In the genomic region with DNA sequence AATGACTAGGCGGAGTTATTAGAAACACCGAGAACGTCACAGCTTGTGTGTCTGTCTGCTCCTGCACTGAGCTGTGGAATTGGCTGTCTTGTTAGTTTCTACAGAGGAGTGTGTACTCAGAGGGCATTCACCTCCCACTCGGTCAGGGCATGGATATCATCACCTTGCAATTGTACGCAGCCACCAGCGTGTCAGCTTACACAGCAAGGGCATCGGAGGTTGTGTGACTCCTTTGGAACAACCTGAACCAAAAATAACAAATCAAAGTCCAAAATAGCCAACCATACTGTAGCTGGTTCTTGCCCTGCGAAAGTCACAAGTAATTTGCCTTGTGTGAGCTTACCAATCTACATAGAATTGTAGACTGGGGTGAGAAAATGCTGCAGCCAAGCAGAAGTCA, we compare ENCODE assay signal across 24 mouse cellular contexts. TPM values are rescaled to one million over a fixed set of nuclear protein-coding genes. Genes with fewer than 3 reads are reported as not detected.
A peak's percentile ranks its signal among the peaks of the same experiment; 100 is the strongest.
DNase-seq lines count a peak whose midpoint lies in the region; ATAC-seq and TF ChIP-seq lines count a peak whose summit lies in the region.
"Had no signal": no experiment of that assay in that cellular context is flagged by ENCODE, and none has a peak within 500 bp of the region (broad histone marks: within the 10 kb centered on the region; RNA-seq: fewer than 3 reads in every experiment).

No protein-coding gene starts in this region.

- no peak for TF ChIP-seq CTCF in gastrocnemius, adult 2 months (IDR thresholded peaks at IDR 0.05)
- no peak for TF ChIP-seq CTCF in liver, adult 2 months (IDR thresholded peaks at IDR 0.05; ENCODE audit: low read depth, low read length)

- peak overlapping the region; percentile 49 for H3K4me2 ChIP-seq in heart, embryonic 13.5 days
- H3K4me2 ChIP-seq: embryonic facial prominence, embryonic 12.5 days; forebrain, embryonic 13.5 days; hindbrain, embryonic 15.5 days; limb, embryonic 13.5 days had no signal

- H3K9ac ChIP-seq in liver, adult 2 months (ENCODE audit: low read depth, low read length) = no peak overlapping the region
- 0 out of 2 replicates have a peak overlapping the region, but pooled peaks have one; percentile 24 for H3K9ac ChIP-seq in heart, embryonic 13.5 days
- H3K9ac ChIP-seq: embryonic facial prominence, embryonic 12.5 days; forebrain, embryonic 13.5 days; hindbrain, embryonic 15.5 days; limb, embryonic 13.5 days had no signal

- peak overlapping the region; percentile 84 for H3K27ac ChIP-seq in gastrocnemius, adult 2 months
- peak overlapping the region; percentile 64 for H3K27ac ChIP-seq in liver, adult 2 months (replicated peaks; ENCODE audit: insufficient read depth, low read depth, low read length)
- peak overlapping the region; percentile 94 for H3K27ac ChIP-seq in heart, embryonic 13.5 days (replicated peaks)
- H3K27ac ChIP-seq: embryonic facial prominence, embryonic 12.5 days; forebrain, embryonic 13.5 days; hindbrain, embryonic 15.5 days; limb, embryonic 13.5 days; stomach, postnatal 0 days had no signal

- no peaks in the 10 kb centered on the region for H3K79me2 ChIP-seq in liver, adult 2 months (ENCODE audit: control insufficient read depth, insufficient read depth, low read length)

- WGBS in liver, adult 2 months = 21% methylated on average over 8 of the region's 8 CpGs
- WGBS in heart, embryonic 13.5 days = 33% methylated on average over 8 of the region's 8 CpGs

- intact Hi-C loops in gastrocnemius, adult 2 months (cut with DNase I) = no loop called here

- H3K4me1 ChIP-seq in liver, adult 2 months (ENCODE audit: control insufficient read depth, insufficient read depth, low read length) = peaks cover 28% of the 10 kb centered on the region
- peaks cover 27% of the 10 kb centered on the region for H3K4me1 ChIP-seq in heart, embryonic 13.5 days
- H3K4me1 ChIP-seq: embryonic facial prominence, embryonic 12.5 days; hindbrain, embryonic 15.5 days; limb, embryonic 13.5 days had no signal

- no peak for TF ChIP-seq POLR2A in liver, adult 2 months (IDR thresholded peaks at IDR 0.05; ENCODE audit: extremely low read depth, insufficient read depth, low read length)

- H3K9me3 ChIP-seq in heart, embryonic 13.5 days = no peaks in the 10 kb centered on the region
- H3K9me3 ChIP-seq: embryonic facial prominence, embryonic 12.5 days; forebrain, embryonic 13.5 days; G1E; hindbrain, embryonic 15.5 days; limb, embryonic 13.5 days; megakaryocyte, embryonic 14.5 days had no signal

- H3K27me3 ChIP-seq in liver, adult 2 months (ENCODE audit: control insufficient read depth, insufficient read depth, low read length) = no peaks in the 10 kb centered on the region
- H3K27me3 ChIP-seq in heart, embryonic 13.5 days (replicated peaks) = no peaks in the 10 kb centered on the region
- H3K27me3 ChIP-seq: embryonic facial prominence, embryonic 12.5 days; forebrain, embryonic 13.5 days; hindbrain, embryonic 15.5 days; limb, embryonic 13.5 days had no signal

- DNase-seq in gastrocnemius, adult 2 months = peak; percentile 49
- no peak for DNase-seq in gastrocnemius, postnatal 10 days
- peak; percentile 100 for DNase-seq in liver, adult 2 months (ENCODE audit: extremely low read depth, low read depth, low spot score)
- DNase-seq in liver = no peak
- DNase-seq in heart, postnatal 4 days = peak; percentile 49
- no peak for DNase-seq in lung, postnatal 36 days
- no peak for DNase-seq in frontal cortex, adult 2 months (ENCODE audit: extremely low spot score in 1 of 2, low spot score in 1 of 2)
- DNase-seq: adrenal gland, postnatal 14 days; cerebellum, adult 9-11 months; lung, postnatal 10 days; right cerebral cortex, postnatal 14 days had no signal

- H3K36me3 ChIP-seq in liver, adult 2 months (ENCODE audit: control insufficient read depth, insufficient read depth, low read length) = no peaks in the 10 kb centered on the region
- no peaks in the 10 kb centered on the region for H3K36me3 ChIP-seq in heart, embryonic 13.5 days
- H3K36me3 ChIP-seq: embryonic facial prominence, embryonic 12.5 days; G1E; hindbrain, embryonic 15.5 days; limb, embryonic 13.5 days had no signal

- ATAC-seq in heart, embryonic 13.5 days (ENCODE audit: extremely low read depth, insufficient number of reproducible peaks, low FRiP score, low TSS enrichment) = peak; percentile 68; the same call in 1 of the 2 replicates
- ATAC-seq: activated CD4-positive, CD25-positive, alpha-beta regulatory T cell, adult 4 months; forebrain, embryonic 13.5 days; intestine, postnatal 0 days; midbrain, embryonic 16.5 days had no signal

- H3K4me3 ChIP-seq in gastrocnemius, adult 2 months = peak overlapping the region; percentile 5; the same call in 1 of the 2 replicates
- no peak overlapping the region for H3K4me3 ChIP-seq in liver, adult 2 months (ENCODE audit: insufficient read depth, low read depth, low read length)
- no peak overlapping the region for H3K4me3 ChIP-seq in heart, embryonic 13.5 days
- H3K4me3 ChIP-seq: embryonic facial prominence, embryonic 12.5 days; erythroblast, embryonic 14.5 days; forebrain, embryonic 13.5 days; hindbrain, embryonic 15.5 days; limb, embryonic 13.5 days; megakaryocyte, embryonic 14.5 days had no signal

RNA-seq across cellular contexts. Expression of a gene that starts 12.7 kb away (rescaled TPM):
- 100 to 1,000 TPM in 1 of 2 experiments, 10 to 100 TPM in 1; 95.4 to 186 TPM for total RNA-seq in gastrocnemius, adult 2 months (2021)
- 100 to 1,000 TPM; 113 to 139 TPM for total RNA-seq in gastrocnemius, postnatal 10 days (2021)
- total RNA-seq in liver, adult 2 months (2014; rRNA removed) = 0.27 and 0.28 TPM in 2 replicates
- 0.04 and 0.07 TPM in 2 replicates for polyA plus RNA-seq in liver, adult 2 months (2012; rRNA removed)
- 14.3 and 16.7 TPM in 2 replicates for polyA plus RNA-seq in heart, embryonic 13.5 days (2015; fragmentation: Nextera tagmentation; extraction: Ambion mirVana)
- total RNA-seq in heart, postnatal 4 days (2021) = 10 to 100 TPM; 47.8 to 48.0 TPM
- 0.15 TPM in 1 of 2 replicates, not detected in the other for polyA plus RNA-seq in frontal cortex, adult 2 months (2012; rRNA removed)
- total RNA-seq: adrenal gland, postnatal 14 days; neutrophil, adult 5-6 weeks had no signal
- polyA plus RNA-seq: activated CD4-positive, CD25-positive, alpha-beta regulatory T cell, adult 4 months; erythroblast, embryonic 14.5 days; forebrain, embryonic 13.5 days; G1E; hindbrain, embryonic 15.5 days; midbrain, embryonic 16.5 days had no signal

RNA-seq across cellular contexts. Expression of a gene that starts 54.8 kb away (rescaled TPM):
- 100 to 1,000 TPM; 117 to 173 TPM for total RNA-seq in gastrocnemius, adult 2 months (2021)
- 100 to 1,000 TPM; 238 to 249 TPM for total RNA-seq in gastrocnemius, postnatal 10 days (2021)
- 27.8 and 28.7 TPM in 2 replicates for total RNA-seq in liver, adult 2 months (2014; rRNA removed)
- 25.3 and 28.6 TPM in 2 replicates for polyA plus RNA-seq in liver, adult 2 months (2012; rRNA removed)
- polyA plus RNA-seq in heart, embryonic 13.5 days (2015; fragmentation: Nextera tagmentation; extraction: Ambion mirVana) = 82.7 and 96.9 TPM in 2 replicates
- 10 to 100 TPM; 94.2 to 95.1 TPM for total RNA-seq in heart, postnatal 4 days (2021)
- 165 and 175 TPM in 2 replicates for polyA plus RNA-seq in frontal cortex, adult 2 months (2012; rRNA removed)

RNA-seq across cellular contexts. Expression of a gene that starts 59.8 kb away (rescaled TPM):
- 10 to 100 TPM; 32.7 to 43.1 TPM for total RNA-seq in gastrocnemius, adult 2 months (2021)
- 10 to 100 TPM; 50.3 to 51.2 TPM for total RNA-seq in gastrocnemius, postnatal 10 days (2021)
- 33.6 and 38.0 TPM in 2 replicates for total RNA-seq in liver, adult 2 months (2014; rRNA removed)
- 6.6 and 7.3 TPM in 2 replicates for polyA plus RNA-seq in liver, adult 2 months (2012; rRNA removed)
- 68.6 and 74.0 TPM in 2 replicates for polyA plus RNA-seq in heart, embryonic 13.5 days (2015; fragmentation: Nextera tagmentation; extraction: Ambion mirVana)
- total RNA-seq in heart, postnatal 4 days (2021) = 10 to 100 TPM; 80.9 to 86.9 TPM
- polyA plus RNA-seq in frontal cortex, adult 2 months (2012; rRNA removed) = 56.0 and 63.3 TPM in 2 replicates

Comparison
In these comparisons a context has a peak if more than half of its experiments do, and no peak if none do; other contexts are left out.
1. DNase-seq: peak in gastrocnemius, adult 2 months (single experiment), liver, adult 2 months (single experiment) and heart, postnatal 4 days (single experiment); none in gastrocnemius, postnatal 10 days (single experiment), liver (single experiment), lung, postnatal 36 days (single experiment) and frontal cortex, adult 2 months (0 of 2).
2. RNA of a gene that starts 12.7 kb away (total RNA-seq): 95.4 to 186 TPM in gastrocnemius, adult 2 months, 113 to 139 TPM in gastrocnemius, postnatal 10 days and 47.8 to 48.0 TPM in heart, postnatal 4 days; 0.27 to 0.28 TPM in liver, adult 2 months; every median in the first group is over 10 times any median in the second.
3. Peak in every context shown above with its lines, with median percentiles within 50 percentile points of each other: H3K27ac ChIP-seq.